Mouse (Mus musculus) yolk sac, embryonic 10.5 days (tissue): Measurements from ENCODE around the gene Dgkg.

Experiments
- DNase-seq: peaks from one replicate; pipeline ENCODE4 v3.0.0-alpha.2; 2017; ENCODE audit warnings: low spot score

Dgkg gene

GRCm38 (mm10) chr16:22434530-22434929 is 222.5 kb downstream of the Dgkg start:
- DNase-seq: no peak

GRCm38 (mm10) chr16:22433944-22434343 is 223.1 kb downstream of the Dgkg start:
- DNase-seq: no peak

GRCm38 (mm10) chr16:22431773-22432172 is 225.2 kb downstream of the Dgkg start:
- no peak for DNase-seq

GRCm38 (mm10) chr16:22431335-22431734 is 225.7 kb downstream of the Dgkg start:
- DNase-seq: no peak

GRCm38 (mm10) chr16:22430211-22430951 is 226.6 kb downstream of the Dgkg start:
- DNase-seq: no peak

- DNase-seq: peak; percentile 55
Measured at GRCm38 (mm10) chr16:22429377-22429776, 227.6 kb downstream of the Dgkg start.

GRCm38 (mm10) chr16:22428853-22429341 is 228.1 kb downstream of the Dgkg start:
- peak; percentile 92 for DNase-seq

GRCm38 (mm10) chr16:22426866-22427265 is 230.2 kb downstream of the Dgkg start:
- DNase-seq: no peak

GRCm38 (mm10) chr16:22422256-22422655 is 234.8 kb downstream of the Dgkg start:
- no peak for DNase-seq
